Mouse (Mus musculus) myocyte (in vitro differentiated cells): ENCODE results near the gene Rplp2.
A peak's percentile ranks its signal among the peaks of the same experiment; 100 is the strongest.

Source experiments
- CEBPB ChIP-seq: IDR thresholded peaks from 2 replicates; pipeline ENCODE4 v1.6.1; 2011; ENCODE audit warnings: mild to moderate bottlenecking, moderate library complexity; ENCODE audit not compliant: poor library complexity, insufficient read depth, severe bottlenecking
- E2F4 ChIP-seq: IDR thresholded peaks from one replicate; pipeline ENCODE4 v1.6.1; 2011; ENCODE audit warnings: mild to moderate bottlenecking, control low read depth, moderate library complexity; ENCODE audit not compliant: insufficient read depth
- MAX ChIP-seq: IDR thresholded peaks from one replicate; pipeline ENCODE4 v1.6.1; 2011; ENCODE audit warnings: low read depth, mild to moderate bottlenecking, control low read depth
- MYOD1 ChIP-seq, 3 experiments: IDR thresholded peaks; one replicate each; pipeline ENCODE4 v1.6.1; 2011; ENCODE audit warnings: control low read depth in 2 of 3, low read depth in 2 of 3, mild to moderate bottlenecking in 2 of 3, moderate library complexity in 1 of 3; ENCODE audit not compliant: insufficient read length in 2 of 3, control insufficient read depth in 1 of 3
- POLR2A ChIP-seq: IDR thresholded peaks from one replicate; pipeline ENCODE4 v1.6.1; 2011; ENCODE audit warnings: low read depth, mild to moderate bottlenecking, control low read depth, moderate library complexity; ENCODE audit not compliant: insufficient read length
- POLR2AphosphoS2 ChIP-seq: IDR thresholded peaks from one replicate; pipeline ENCODE4 v1.6.1; 2011; ENCODE audit warnings: low read depth, control low read depth; ENCODE audit not compliant: insufficient read length
- REST ChIP-seq: IDR thresholded peaks from one replicate; pipeline ENCODE4 v1.6.1; 2011; ENCODE audit warnings: mild to moderate bottlenecking, control low read depth, moderate library complexity; ENCODE audit not compliant: insufficient read depth, insufficient read length
- SRF ChIP-seq: IDR thresholded peaks from one replicate; pipeline ENCODE4 v1.6.1; 2011; ENCODE audit warnings: low read depth; ENCODE audit not compliant: control insufficient read depth, insufficient read length
- TCF12 ChIP-seq: IDR thresholded peaks from one replicate; pipeline ENCODE4 v1.6.1; 2011; ENCODE audit warnings: mild to moderate bottlenecking, control low read depth; ENCODE audit not compliant: poor library complexity, insufficient read depth, severe bottlenecking
- TCF3 ChIP-seq: IDR thresholded peaks from one replicate; pipeline ENCODE4 v1.6.1; 2011; ENCODE audit warnings: low read depth, control low read depth; ENCODE audit not compliant: insufficient read length
- USF1 ChIP-seq: IDR thresholded peaks from one replicate; pipeline ENCODE4 v1.6.1; 2011; ENCODE audit warnings: low read depth, mild to moderate bottlenecking, control low read depth, moderate library complexity

- TF ChIP-seq MAX (no peak), TCF12 (no peak), USF1 (no peak), E2F4 (no peak), POLR2A (no peak), MYOD1 (IDR thresholded peaks at IDR 0.05; ENCODE audit: control insufficient read depth in 1 of 3, insufficient read length in 2 of 3, low read depth in 2 of 3) (no peak), POLR2AphosphoS2 (peak; percentile 72), CEBPB (no peak), TCF3 (no peak), REST (no peak), SRF (no peak)
These were observed 22.9 kb downstream of the Rplp2 start for GRCm38 (mm10) chr7:141469901-141470636.
